In the genomic region with DNA sequence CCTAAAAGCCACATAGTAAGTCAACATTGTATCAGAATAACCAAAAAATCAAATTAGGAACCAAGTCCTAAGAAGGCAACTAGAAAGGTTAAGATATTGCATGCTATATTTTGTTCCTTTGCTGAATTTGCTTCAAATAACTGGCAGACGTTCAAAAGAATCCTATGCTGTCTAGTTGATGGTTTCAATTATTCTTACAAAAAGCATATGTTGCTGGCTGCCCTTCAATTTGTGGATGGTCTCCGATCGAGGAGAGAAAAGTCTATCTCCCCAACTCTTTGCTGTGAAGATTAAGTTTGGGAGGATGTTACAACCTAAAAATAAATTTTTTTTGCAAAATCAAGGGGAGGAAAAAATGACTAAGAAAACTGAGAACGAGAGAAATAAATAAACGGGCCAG, we compare ENCODE assay signal across 28 mouse cellular contexts.
"Had no signal": no experiment of that assay in that cellular context is flagged by ENCODE, and none has a peak within 500 bp of the region (broad histone marks: within the 10 kb centered on the region; RNA-seq: fewer than 3 reads in every experiment).

No protein-coding gene starts in this region.

- H3K4me2 ChIP-seq: embryonic facial prominence, embryonic 12.5 days; embryonic facial prominence, embryonic 13.5 days; embryonic facial prominence, embryonic 15.5 days; forebrain, embryonic 12.5 days; forebrain, embryonic 13.5 days; forebrain, embryonic 15.5 days had no signal

- H3K9me3 ChIP-seq: embryonic facial prominence, embryonic 12.5 days; embryonic facial prominence, embryonic 13.5 days; embryonic facial prominence, embryonic 15.5 days; forebrain, embryonic 10.5 days; forebrain, embryonic 12.5 days; forebrain, embryonic 13.5 days; forebrain, embryonic 15.5 days had no signal

- H3K4me3 ChIP-seq: embryonic facial prominence, embryonic 12.5 days; embryonic facial prominence, embryonic 13.5 days; embryonic facial prominence, embryonic 15.5 days; erythroblast, embryonic 14.5 days; forebrain, embryonic 10.5 days; forebrain, embryonic 12.5 days; forebrain, embryonic 13.5 days; forebrain, embryonic 15.5 days; gastrocnemius, adult 2 months; heart, adult 2 months had no signal

- DNase-seq: cerebellum, adult 2 months; cerebellum, adult 8-10 months; cerebellum, adult 9-10 months; cerebellum, adult 9-11 months; cerebellum, postnatal 10 days; cerebellum, postnatal 14 days; cerebellum, postnatal 25 days; cerebellum, postnatal 36 days; embryo, embryonic 11 days; forebrain, postnatal 0 days; gastrocnemius, adult 2 months; gastrocnemius, postnatal 10 days; gastrocnemius, postnatal 14 days; gastrocnemius, postnatal 25 days; gastrocnemius, postnatal 36 days; heart, adult 11 months; heart, adult 18-20 months; heart, adult 2 months had no signal

- H3K27me3 ChIP-seq: embryonic facial prominence, embryonic 12.5 days; embryonic facial prominence, embryonic 15.5 days; forebrain, embryonic 13.5 days; forebrain, embryonic 15.5 days had no signal

- H3K36me3 ChIP-seq: embryonic facial prominence, embryonic 12.5 days; embryonic facial prominence, embryonic 13.5 days; embryonic facial prominence, embryonic 15.5 days; forebrain, embryonic 10.5 days; forebrain, embryonic 12.5 days; forebrain, embryonic 15.5 days had no signal

- H3K9ac ChIP-seq: embryonic facial prominence, embryonic 12.5 days; embryonic facial prominence, embryonic 13.5 days; embryonic facial prominence, embryonic 15.5 days; forebrain, embryonic 12.5 days; forebrain, embryonic 13.5 days; forebrain, embryonic 15.5 days; forebrain, postnatal 0 days had no signal

- ATAC-seq: forebrain, embryonic 13.5 days; forebrain, embryonic 14.5 days; forebrain, embryonic 15.5 days; forebrain, embryonic 16.5 days; forebrain, postnatal 0 days had no signal

- H3K27ac ChIP-seq: embryonic facial prominence, embryonic 12.5 days; embryonic facial prominence, embryonic 13.5 days; embryonic facial prominence, embryonic 15.5 days; forebrain, embryonic 10.5 days; forebrain, embryonic 12.5 days; forebrain, embryonic 13.5 days; forebrain, embryonic 15.5 days; gastrocnemius, adult 2 months; heart, adult 2 months had no signal

- H3K4me1 ChIP-seq: embryonic facial prominence, embryonic 12.5 days; embryonic facial prominence, embryonic 15.5 days; forebrain, embryonic 10.5 days; forebrain, embryonic 12.5 days; forebrain, embryonic 13.5 days; forebrain, embryonic 15.5 days had no signal
